Mouse (Mus musculus) heart, embryonic 13.5 days (tissue): ENCODE data around the gene Mthfd2l. TPM values are rescaled to one million over a fixed set of nuclear protein-coding genes. Genes with fewer than 3 reads are reported as not detected.

ENCODE experiments used
- ATAC-seq: fragments of 200-750 bp; cut with Nextera tagmentation; 2 replicates; pipeline ENCODE4 v1.8.0; 2017; ENCODE audit warnings: moderate TSS enrichment; ENCODE audit not compliant: insufficient number of reproducible peaks, low FRiP score, low TSS enrichment; ENCODE audit errors: extremely low read depth
- H3K27ac ChIP-seq: fragments of 300-500 bp; sonication (generic); replicated peaks from 2 replicates; pipeline ENCODE4 v1.5.1; 2015; ENCODE audit warnings: moderate library complexity, mild to moderate bottlenecking, inconsistent platforms
- H3K27me3 ChIP-seq: fragments of 300-500 bp; sonication (generic); replicated peaks from 2 replicates; pipeline ENCODE4 v1.6.1; 2015; ENCODE audit warnings: mild to moderate bottlenecking, inconsistent platforms
- H3K36me3 ChIP-seq: fragments of 300-500 bp; sonication (generic); 2 replicates; pipeline ENCODE4 v1.6.1; 2015; ENCODE audit warnings: mild to moderate bottlenecking, inconsistent platforms
- H3K4me1 ChIP-seq: fragments of 300-500 bp; sonication (generic); 2 replicates; pipeline ENCODE4 v1.6.1; 2015; ENCODE audit warnings: inconsistent platforms
- H3K4me2 ChIP-seq: fragments of 300-500 bp; sonication (generic); 2 replicates; pipeline ENCODE4 v1.6.1; 2015; ENCODE audit warnings: inconsistent platforms, mild to moderate bottlenecking, moderate library complexity
- H3K4me3 ChIP-seq: fragments of 300-500 bp; sonication (generic); 2 replicates; pipeline ENCODE4 v1.5.1; 2015; ENCODE audit warnings: moderate library complexity, mild to moderate bottlenecking, inconsistent platforms
- H3K9ac ChIP-seq: fragments of 300-500 bp; sonication (generic); 2 replicates; pipeline ENCODE4 v1.6.1; 2015; ENCODE audit warnings: inconsistent platforms, mild to moderate bottlenecking, moderate library complexity
- H3K9me3 ChIP-seq: fragments of 300-500 bp; sonication (generic); 2 replicates; pipeline ENCODE4 v1.6.1; 2016; ENCODE audit warnings: inconsistent platforms
- WGBS: fragments of 180-500 bp; shearing (Covaris S2); methylation state at CpG from one replicate; pipeline ENCODE4 v1.1.7; 2015; ENCODE audit warnings: mixed read lengths; 5-methylcytosine and 5-hydroxymethylcytosine counted together
- polyA plus RNA-seq: library from polyadenylated mRNA; unstranded; fragments of >200 nt; fragmentation: Nextera tagmentation; extraction: Ambion mirVana; gene quantifications from 2 replicates; pipeline ENCODE4 v1.2.1, GENCODE M21; 2015

Gene Mthfd2l
- polyA plus RNA-seq, 1 experiment from 2014 or later: 28.1 TPM

GRCm38 (mm10) chr5:90900147-90900546 lies 30.8 kb upstream of the Mthfd2l start:
- H3K4me2 ChIP-seq: no peak overlapping the region

GRCm38 (mm10) chr5:90900688-90901087 lies 30.2 kb upstream of the Mthfd2l start:
- no peak overlapping the region for H3K27ac ChIP-seq
- no peak overlapping the region for H3K4me2 ChIP-seq
- no peak overlapping the region for H3K9ac ChIP-seq
- no peaks in the 10 kb centered on the region for H3K36me3 ChIP-seq
- no peak overlapping the region for H3K4me3 ChIP-seq
- H3K9me3 ChIP-seq: no peaks in the 10 kb centered on the region
- no peak for ATAC-seq
- WGBS: 71% methylated on average over 7 of the region's 7 CpGs
- peaks cover 13% of the 10 kb centered on the region for H3K4me1 ChIP-seq
- H3K27me3 ChIP-seq: peaks cover 24% of the 10 kb centered on the region

More at GRCm38 (mm10) chr5:90900147-90900546, 30.8 kb upstream of the Mthfd2l start:
- no peak for ATAC-seq
- no peak overlapping the region for H3K4me3 ChIP-seq
- no peak overlapping the region for H3K27ac ChIP-seq
- no peaks in the 10 kb centered on the region for H3K36me3 ChIP-seq
- H3K4me1 ChIP-seq: peaks cover 13% of the 10 kb centered on the region
- WGBS: 51% methylated on average over 7 of the region's 7 CpGs
- no peaks in the 10 kb centered on the region for H3K9me3 ChIP-seq
- no peak overlapping the region for H3K9ac ChIP-seq
- H3K27me3 ChIP-seq: peaks cover 20% of the 10 kb centered on the region

DNA sequence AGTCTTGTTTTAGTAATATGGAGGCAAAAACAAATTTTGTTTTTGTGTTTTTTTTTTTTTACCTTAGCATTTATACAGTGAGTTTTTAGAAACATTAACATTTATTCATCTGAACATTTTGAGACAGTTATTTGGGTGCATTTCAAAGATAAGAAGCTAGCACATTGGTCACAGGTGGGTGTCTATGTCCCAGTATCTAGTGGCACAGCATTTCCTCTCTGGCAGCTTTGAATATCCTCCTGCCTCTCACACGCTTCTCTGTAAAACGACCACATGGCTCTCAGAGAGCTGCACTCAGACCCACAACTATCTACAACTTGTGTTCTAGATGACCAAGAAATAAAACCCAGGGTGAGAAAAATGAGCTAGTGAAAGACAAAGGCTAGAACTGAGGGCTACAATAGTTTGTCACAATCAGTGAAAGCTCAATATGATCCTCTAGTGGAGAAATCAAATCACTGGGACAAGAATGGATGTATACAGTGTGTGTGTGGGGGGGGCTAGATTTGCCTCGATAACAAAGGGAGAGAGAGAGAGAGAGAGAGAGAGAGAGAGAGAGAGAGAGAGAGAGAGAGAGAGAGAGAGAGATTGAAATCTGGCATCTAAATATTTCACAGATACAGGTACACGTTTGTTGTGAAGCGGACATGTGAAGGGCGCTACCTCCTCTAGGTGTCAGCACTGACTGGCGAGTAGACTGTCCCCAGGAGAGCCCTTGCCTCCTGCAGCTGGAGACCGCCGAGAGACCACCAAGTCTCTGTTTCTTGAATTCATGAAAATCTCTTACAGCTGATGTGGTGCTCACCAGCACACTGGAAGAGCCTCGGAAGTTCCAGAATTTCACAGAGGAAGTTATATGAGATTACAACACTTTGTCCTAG lies 28.3 kb upstream of the Mthfd2l start:
- 9% methylated on average over 10 of the region's 10 CpGs for WGBS
- no peak overlapping the region for H3K27ac ChIP-seq
- H3K36me3 ChIP-seq: no peaks in the 10 kb centered on the region
- no peaks in the 10 kb centered on the region for H3K9me3 ChIP-seq
- peak overlapping the region; percentile 48; the same call in 1 of the 2 replicates for H3K9ac ChIP-seq
- peaks cover 34% of the 10 kb centered on the region for H3K27me3 ChIP-seq
- peak overlapping the region; percentile 46 for H3K4me3 ChIP-seq
- ATAC-seq: no peak
- H3K4me2 ChIP-seq: peak overlapping the region; percentile 82
- peaks cover 13% of the 10 kb centered on the region for H3K4me1 ChIP-seq

GRCm38 (mm10) chr5:90903339-90904020 lies 27.4 kb upstream of the Mthfd2l start, which contains the start of gene Cxcl2:
Gene Cxcl2 (plus strand): TSS chr5:90903871.
- ATAC-seq: no peak
- Histone ChIP-seq H3K36me3 (no peaks in the 10 kb centered on the region), H3K4me1 (peaks cover 10% of the 10 kb centered on the region), H3K9me3 (no peaks in the 10 kb centered on the region), H3K4me2 (peak within 1 kb of the TSS; percentile 82), H3K27me3 (peaks cover 38% of the 10 kb centered on the region), H3K9ac (peak within 1 kb of the TSS; percentile 48), H3K4me3 (peak within 1 kb of the TSS; percentile 46), H3K27ac (no peak within 1 kb of the TSS)
- WGBS: 8% methylated on average over 22 of the region's 22 CpGs

DNA sequence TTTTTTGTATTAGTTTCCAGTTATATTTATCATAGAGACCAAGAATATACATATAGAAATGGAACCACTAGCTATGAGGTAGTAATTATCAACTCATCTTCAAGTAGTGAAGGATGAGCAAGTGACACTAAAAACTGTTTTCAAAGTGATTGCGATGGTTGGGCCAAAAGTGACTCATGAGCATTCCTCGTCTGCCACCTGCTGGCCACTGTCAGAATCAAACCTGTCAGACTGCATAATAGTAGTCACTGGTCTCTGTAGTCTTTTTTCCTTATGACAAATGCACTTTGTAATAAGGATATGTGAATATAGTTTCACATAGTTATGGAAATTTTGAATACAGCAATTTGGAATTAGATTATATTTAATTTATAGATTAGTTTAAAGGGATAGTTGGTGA lies 21.9 kb upstream of the Mthfd2l start:
- Histone ChIP-seq H3K4me3 (no peak overlapping the region), H3K27ac (no peak overlapping the region), H3K4me2 (no peak overlapping the region), H3K36me3 (no peaks in the 10 kb centered on the region), H3K9ac (no peak overlapping the region), H3K27me3 (peaks cover 29% of the 10 kb centered on the region), H3K4me1 (no peaks in the 10 kb centered on the region), H3K9me3 (no peaks in the 10 kb centered on the region)
- no peak for ATAC-seq
- 2% methylated on average over 2 of the region's 2 CpGs for WGBS

GRCm38 (mm10) chr5:90919495-90919894 lies 11.4 kb upstream of the Mthfd2l start:
- no peak overlapping the region for H3K9ac ChIP-seq
- ATAC-seq: no peak
- no peak overlapping the region for H3K27ac ChIP-seq
- no peaks in the 10 kb centered on the region for H3K4me1 ChIP-seq
- no peaks in the 10 kb centered on the region for H3K36me3 ChIP-seq
- 58% methylated on average over 2 of the region's 2 CpGs for whole genome bisulfite sequencing
- no peak overlapping the region for H3K4me2 ChIP-seq
- H3K4me3 ChIP-seq: no peak overlapping the region
- no peaks in the 10 kb centered on the region for H3K9me3 ChIP-seq
- H3K27me3 ChIP-seq: no peaks in the 10 kb centered on the region

- H3K27me3 ChIP-seq: no peaks in the 10 kb centered on the region
- 78% methylated on average over 4 of the region's 4 CpGs for whole genome bisulfite sequencing
- H3K9me3 ChIP-seq: no peaks in the 10 kb centered on the region
- no peaks in the 10 kb centered on the region for H3K36me3 ChIP-seq
- H3K4me2 ChIP-seq: no peak overlapping the region
- H3K4me1 ChIP-seq: no peaks in the 10 kb centered on the region
- no peak overlapping the region for H3K4me3 ChIP-seq
- no peak for ATAC-seq
- H3K9ac ChIP-seq: no peak overlapping the region
- no peak overlapping the region for H3K27ac ChIP-seq
Observed at GRCm38 (mm10) chr5:90922958-90923357, 8.0 kb upstream of the Mthfd2l start.

DNA sequence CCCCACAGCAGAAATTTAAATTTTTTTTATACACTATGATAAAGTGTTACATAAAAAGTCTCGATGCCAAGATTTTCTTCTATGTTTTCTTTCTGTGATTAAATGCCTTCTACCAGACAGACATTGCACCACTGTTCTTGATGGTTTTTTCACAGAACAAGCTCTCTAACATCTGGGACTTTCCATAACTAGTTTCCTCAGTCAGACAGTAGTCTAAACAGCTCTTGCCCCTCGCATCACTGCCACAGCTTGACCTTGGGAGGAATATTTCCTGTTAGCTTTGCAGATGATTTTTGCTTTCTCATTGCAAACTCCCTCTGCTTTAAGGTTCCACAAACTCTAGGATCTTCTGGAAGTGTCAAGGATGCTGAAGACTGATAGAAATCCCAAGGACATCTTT lies 371 bp upstream of the Mthfd2l start:
- ATAC-seq: no peak
- WGBS: 47% methylated on average over 2 of the region's 2 CpGs
- H3K27ac ChIP-seq: peak overlapping the region; percentile 96

DNA sequence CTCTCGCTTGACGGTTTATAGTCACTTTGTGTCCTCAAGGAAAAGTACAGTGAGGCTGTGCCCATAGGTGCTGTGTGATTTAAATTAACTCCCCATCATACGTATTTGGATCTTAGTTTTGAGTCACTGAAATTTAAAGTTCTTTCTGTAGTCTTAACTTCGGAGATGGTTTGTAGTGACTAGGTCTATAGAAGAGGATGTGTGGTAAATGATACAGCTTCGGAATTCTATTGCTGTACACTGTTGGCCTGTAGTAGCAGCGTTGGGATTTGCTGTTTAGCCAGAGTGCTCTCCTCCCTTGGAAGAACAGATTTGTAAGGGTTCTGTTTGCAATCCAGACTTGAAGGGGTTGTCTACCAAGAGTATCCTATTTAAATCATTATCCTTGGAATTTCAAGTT lies 994 bp downstream of the Mthfd2l start:
- H3K36me3 ChIP-seq: peaks cover 20% of the 10 kb centered on the region
- no peak for ATAC-seq

More for the DNA sequence above, 371 bp upstream of the Mthfd2l start:
- H3K36me3 ChIP-seq: peaks cover 20% of the 10 kb centered on the region
- H3K4me2 ChIP-seq: peak overlapping the region; percentile 70
- H3K4me3 ChIP-seq: peak overlapping the region; percentile 85
- H3K9ac ChIP-seq: peak overlapping the region; percentile 97
- no peaks in the 10 kb centered on the region for H3K9me3 ChIP-seq
- H3K27me3 ChIP-seq: no peaks in the 10 kb centered on the region
- H3K4me1 ChIP-seq: peaks cover 15% of the 10 kb centered on the region

DNA sequence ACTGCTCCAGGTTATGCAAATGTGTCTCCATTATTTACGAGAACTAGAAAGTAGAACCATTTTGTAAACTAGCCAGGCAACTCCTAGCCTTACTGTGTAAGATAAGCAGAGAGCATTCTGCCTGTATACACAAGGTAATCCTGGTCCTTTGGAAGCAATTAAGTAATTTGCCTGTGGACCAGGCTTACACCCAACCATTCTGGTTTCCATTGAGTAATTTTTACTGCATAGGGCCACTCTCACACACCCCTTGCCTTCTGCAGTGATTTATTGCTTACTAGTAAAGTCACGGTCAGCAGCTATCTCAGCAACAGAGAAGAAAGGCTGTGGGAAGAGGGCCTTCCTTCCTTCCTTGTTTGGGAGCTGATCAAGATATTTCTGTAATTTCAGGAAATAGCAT lies 5.8 kb downstream of the Mthfd2l start:
- H3K4me3 ChIP-seq: no peak overlapping the region
- 76% methylated on average over 2 of the region's 2 CpGs for WGBS
- ATAC-seq: no peak
- no peaks in the 10 kb centered on the region for H3K27me3 ChIP-seq
- H3K9ac ChIP-seq: no peak overlapping the region
- H3K4me2 ChIP-seq: no peak overlapping the region
- H3K27ac ChIP-seq: no peak overlapping the region
- no peaks in the 10 kb centered on the region for H3K9me3 ChIP-seq
- peaks cover 20% of the 10 kb centered on the region for H3K36me3 ChIP-seq
- peaks cover 11% of the 10 kb centered on the region for H3K4me1 ChIP-seq

More for the DNA sequence above, 994 bp downstream of the Mthfd2l start:
- Histone ChIP-seq H3K9me3 (no peaks in the 10 kb centered on the region), H3K4me1 (peaks cover 17% of the 10 kb centered on the region), H3K4me2 (peak overlapping the region; percentile 70), H3K4me3 (peak overlapping the region; percentile 85), H3K27ac (peak overlapping the region; percentile 96), H3K9ac (peak overlapping the region; percentile 97), H3K27me3 (no peaks in the 10 kb centered on the region)
- WGBS: 10% methylated on average over 6 of the region's 6 CpGs

GRCm38 (mm10) chr5:90945453-90945852 lies 14.5 kb downstream of the Mthfd2l start:
- Histone ChIP-seq H3K4me1 (peaks cover 3% of the 10 kb centered on the region; the same call in 1 of the 2 replicates), H3K4me3 (no peak overlapping the region), H3K9ac (no peak overlapping the region), H3K9me3 (no peaks in the 10 kb centered on the region), H3K4me2 (no peak overlapping the region), H3K36me3 (no peaks in the 10 kb centered on the region), H3K27ac (no peak overlapping the region), H3K27me3 (no peaks in the 10 kb centered on the region)
- no peak for ATAC-seq
- 72% methylated on average over 2 of the region's 2 CpGs for WGBS
